In genomic region chr9:120741521-120741920, GRCm38 (mm10) we compare ENCODE assay signal across 14 mouse cellular contexts.
DNase-seq lines count a peak whose midpoint lies in the region.
"Had no signal": no experiment of that assay in that cellular context is flagged by ENCODE, and none has a peak within 500 bp of the region (broad histone marks: within the 10 kb centered on the region; RNA-seq: fewer than 3 reads in every experiment).

No protein-coding gene starts in this region.

- peak; percentile 47 for DNase-seq in adrenal gland, postnatal 10 days
- DNase-seq in adrenal gland, postnatal 4 days (ENCODE audit: low spot score in 2 of 2), result no peak
- DNase-seq in 3134 (ENCODE audit: extremely low read depth, insufficient read length, low spot score), result peak; percentile 34
- peak; percentile 5 for DNase-seq in 416B (ENCODE audit: low read depth)
- peak; percentile 51 for DNase-seq in adrenal gland, postnatal 25 days
- no peak for DNase-seq in right cerebral cortex, postnatal 25 days
- DNase-seq in kidney, postnatal 36 days, result no peak
- DNase-seq: cerebellum, adult 11 months; cerebellum, adult 8-10 months; cerebellum, postnatal 14 days; embryo, embryonic 11 days; gastrocnemius, postnatal 10 days; heart, adult 18-20 months; kidney, adult 9 months had no signal

Comparison
In these comparisons a context has a peak if more than half of its experiments do, and no peak if none do; other contexts are left out.
1. DNase-seq: peak in adrenal gland, postnatal 10 days (single experiment), 3134 (single experiment), 416B (single experiment) and adrenal gland, postnatal 25 days (single experiment); none in adrenal gland, postnatal 4 days (0 of 2), right cerebral cortex, postnatal 25 days (single experiment) and kidney, postnatal 36 days (0 of 2).